Mouse (Mus musculus) forebrain, embryonic 11.5 days (tissue): ENCODE data around the gene Dcaf8. TPM values are rescaled to one million over a fixed set of nuclear protein-coding genes. Genes with fewer than 3 reads are reported as not detected.

Experiments
- polyA plus RNA-seq: library from polyadenylated mRNA; unstranded; fragments of >200 nt; fragmentation: Nextera tagmentation; extraction: Ambion mirVana; gene quantifications from 2 replicates; pipeline ENCODE4 v1.2.1, GENCODE M21; 2014

The Dcaf8 gene
- polyA plus RNA-seq, 1 experiment from 2014 or later: 116 TPM

Other genes starting within 250 kb of the Dcaf8 start
- 0.11 TPM in 1 of 2 replicates, not detected in the other for gene Slamf6, start 230.6 kb upstream of the Dcaf8 start, polyA plus RNA-seq
- 47.0 and 49.3 TPM in 2 replicates for gene Vangl2, start 119.6 kb upstream of the Dcaf8 start, polyA plus RNA-seq
- 6.0 and 7.6 TPM in 2 replicates for gene Nhlh1, start 90.5 kb upstream of the Dcaf8 start, polyA plus RNA-seq
- gene Copa, start 65.6 kb upstream of the Dcaf8 start, polyA plus RNA-seq: 182 and 187 TPM in 2 replicates
- 107 and 117 TPM in 2 replicates for gene Ncstn, start 65.3 kb upstream of the Dcaf8 start, polyA plus RNA-seq
- 146 and 150 TPM in 2 replicates for gene Pex19, start 21.3 kb upstream of the Dcaf8 start, polyA plus RNA-seq
- gene Pea15a, start 58.7 kb downstream of the Dcaf8 start, polyA plus RNA-seq: 371 and 409 TPM in 2 replicates
- 1.1 and 2.0 TPM in 2 replicates for gene Casq1, start 71.8 kb downstream of the Dcaf8 start, polyA plus RNA-seq
- gene Atp1a4, start 110.3 kb downstream of the Dcaf8 start, polyA plus RNA-seq: 0.08 TPM in 1 of 2 replicates, not detected in the other
- gene Igsf8, start 113.6 kb downstream of the Dcaf8 start, polyA plus RNA-seq: 104 and 122 TPM in 2 replicates
- gene Atp1a2, start 150.0 kb downstream of the Dcaf8 start, polyA plus RNA-seq: 1.5 and 2.1 TPM in 2 replicates
- gene Kcnj9, start 181.2 kb downstream of the Dcaf8 start, polyA plus RNA-seq: 0.68 and 0.89 TPM in 2 replicates
- gene Kcnj10, start 193.1 kb downstream of the Dcaf8 start, polyA plus RNA-seq: 0.69 and 0.73 TPM in 2 replicates
- gene Pigm, start 228.5 kb downstream of the Dcaf8 start, polyA plus RNA-seq: 13.7 and 14.8 TPM in 2 replicates